ENCODE assay signal across 8 mouse cellular contexts in genomic region chr6:67812478-67812877, GRCm38 (mm10).
DNase-seq lines count a peak whose midpoint lies in the region; ATAC-seq and TF ChIP-seq lines count a peak whose summit lies in the region.
"Not testable (repeated sequence)": the region's sequence is repeated elsewhere in the genome, so short reads cannot be mapped to it uniquely, and the experiment has no call there.

No protein-coding gene starts in this region.

- H3K27me3 ChIP-seq in MEL (ENCODE audit: control insufficient read depth in 1 of 2, insufficient read depth in 2 of 2, low read length in 2 of 2); hindbrain, embryonic 11.5 days (ENCODE audit: control insufficient read depth, insufficient read depth, low read length): not testable (repeated sequence)

- H3K79me2 ChIP-seq in MEL (ENCODE audit: control insufficient read depth, insufficient read depth, low read length, poor library complexity) = not testable (repeated sequence)

- TF ChIP-seq EP300 in MEL (IDR thresholded peaks at IDR 0.05; ENCODE audit: low read depth in 1 of 2, low read length in 2 of 2) = not testable (repeated sequence)

- not testable (repeated sequence) for H3K4me3 ChIP-seq in MEL (ENCODE audit: control insufficient read depth in 1 of 2, insufficient read depth in 1 of 2, low read depth in 2 of 2, low read length in 2 of 2); embryonic fibroblast, embryonic 13.5 days (ENCODE audit: insufficient read depth, low read length); hindbrain, embryonic 11.5 days (ENCODE audit: low read depth, low read length)

- ATAC-seq in hindbrain, embryonic 11.5 days (ENCODE audit: low FRiP score) = not testable (repeated sequence)
- ATAC-seq in megakaryocyte, adult 5-6 weeks (ENCODE audit: poor library complexity, severe bottlenecking) = peak; percentile 52; the same call in 1 of the 2 replicates

- not testable (repeated sequence) for H3K4me1 ChIP-seq in MEL (ENCODE audit: control insufficient read depth in 1 of 2, insufficient read depth in 2 of 2, low read length in 2 of 2); embryonic fibroblast, embryonic 13.5 days (ENCODE audit: control insufficient read depth, insufficient read depth, low read length); hindbrain, embryonic 11.5 days (replicated peaks; ENCODE audit: control insufficient read depth, insufficient read depth, low read length)

- not testable (repeated sequence) for H3K4me2 ChIP-seq in hindbrain, embryonic 11.5 days (replicated peaks; ENCODE audit: low read depth, low read length)

- 10% methylated on average over 3 of the region's 3 CpGs for WGBS in hindbrain, embryonic 11.5 days

- peak; percentile 43 to 73 (median 65); a peak in 5 of 6 replicates for TF ChIP-seq CTCF in MEL (IDR thresholded peaks at IDR 0.05 in 2 of 3, conservative IDR thresholded peaks at IDR 0.05 in 1 of 3; ENCODE audit: control insufficient read depth in 1 of 3, insufficient read depth in 1 of 3, low read depth in 2 of 3, low read length in 3 of 3, poor library complexity in 1 of 3, severe bottlenecking in 1 of 3)
- peak; percentile 47; the same call in 1 of the 2 replicates for TF ChIP-seq CTCF in embryonic fibroblast, embryonic 13.5 days (IDR thresholded peaks at IDR 0.05; ENCODE audit: borderline replicate concordance, insufficient read depth, low read length)

- peak; percentile 60 for TF ChIP-seq RAD21 in MEL (IDR thresholded peaks at IDR 0.05; ENCODE audit: low read depth, low read length)

- not testable (repeated sequence) for H3K27ac ChIP-seq in MEL (ENCODE audit: control insufficient read depth, low read depth, low read length); embryonic fibroblast, embryonic 13.5 days (ENCODE audit: insufficient read depth, low read length); hindbrain, embryonic 11.5 days (ENCODE audit: low read depth, low read length)

- not testable (repeated sequence) for H3K9me3 ChIP-seq in MEL (replicated peaks; ENCODE audit: insufficient read depth, low read length); hindbrain, embryonic 11.5 days (ENCODE audit: control insufficient read depth, low read length)

- H3K36me3 ChIP-seq in MEL (ENCODE audit: control insufficient read depth in 1 of 2, insufficient read depth in 2 of 2, low read length in 2 of 2); hindbrain, embryonic 11.5 days (ENCODE audit: control insufficient read depth, insufficient read depth, low read length): not testable (repeated sequence)

- H3K9ac ChIP-seq in MEL (ENCODE audit: control insufficient read depth, low read depth, low read length, poor library complexity, severe bottlenecking); hindbrain, embryonic 11.5 days (ENCODE audit: low read depth, low read length): not testable (repeated sequence)

- TF ChIP-seq POLR2A in MEL (IDR thresholded peaks at IDR 0.05; ENCODE audit: control insufficient read depth in 1 of 2, insufficient read depth in 1 of 2, low read depth in 1 of 2, low read length in 2 of 2, poor library complexity in 1 of 2); embryonic fibroblast, embryonic 13.5 days (IDR thresholded peaks at IDR 0.05; ENCODE audit: low read depth, low read length): not testable (repeated sequence)

- peak; percentile 49 for DNase-seq in MEL (ENCODE audit: low read depth, low spot score)
- peak; percentile 3 for DNase-seq in c-Kit-positive CD71-negative TER-119-negative erythroid progenitor cells, embryonic 14.5 days (ENCODE audit: low read depth)
- peak; percentile 57 for DNase-seq in hindbrain, embryonic 11.5 days (ENCODE audit: low spot score)
- DNase-seq in layer of hippocampus, postnatal 14 days (ENCODE audit: low spot score in 2 of 2) = peak; percentile 4 to 6
- peak; percentile 6 for DNase-seq in ovary, postnatal 14 days (ENCODE audit: low spot score)
- DNase-seq in thymus, postnatal 0 days (ENCODE audit: low spot score) = peak; percentile 17

TF ChIP-seq in MEL, 35 proteins besides CTCF, POLR2A, EP300 and RAD21:
- TF ChIP-seq ZC3H11A (IDR thresholded peaks at IDR 0.05; ENCODE audit: low read depth, low read length) (peak; percentile 29; the same call in 1 of the 2 replicates), ZNF384 (IDR thresholded peaks at IDR 0.05; ENCODE audit: low read depth, low read length) (peak; percentile 73), SMC3 (IDR thresholded peaks at IDR 0.05; ENCODE audit: low read depth, low read length) (peak; percentile 65)

Comparison
In these comparisons a context has a peak if more than half of its experiments do, and no peak if none do; other contexts are left out.
1. DNase-seq: peak in every context shown above with its lines; median percentile 57 in hindbrain, embryonic 11.5 days; 49 in MEL; 17 in thymus, postnatal 0 days; 6 in ovary, postnatal 14 days; 5 in layer of hippocampus, postnatal 14 days; 3 in c-Kit-positive CD71-negative TER-119-negative erythroid progenitor cells, embryonic 14.5 days.